Mouse (Mus musculus) spleen, adult 2 months (tissue): ENCODE results near the gene Gm44579. TPM values are rescaled to one million over a fixed set of nuclear protein-coding genes. Genes with fewer than 3 reads are reported as not detected.

Experiments
- DNase-seq, 2 experiments: peaks; one replicate each; pipeline versions ENCODE4 v3.0.0 to v3.0.0-alpha.2; 2012 to 2021; ENCODE audit warnings: low spot score in 2 of 2, low read depth in 1 of 2
- H3K27ac ChIP-seq: fragments of 200-500 bp; 2 replicates; pipeline ENCODE4 v1.5.1; 2012; ENCODE audit warnings: low read length, inconsistent platforms; ENCODE audit not compliant: insufficient read depth
- H3K27me3 ChIP-seq: fragments of 200-500 bp; 2 replicates; pipeline ENCODE4 v1.6.1; 2012; ENCODE audit warnings: mild to moderate bottlenecking, moderate library complexity, low read length, inconsistent platforms; ENCODE audit not compliant: control insufficient read depth, insufficient read depth
- H3K36me3 ChIP-seq: fragments of 200-500 bp; 2 replicates; pipeline ENCODE4 v1.6.1; 2012; ENCODE audit warnings: mild to moderate bottlenecking, low read length, inconsistent platforms; ENCODE audit not compliant: control insufficient read depth, insufficient read depth
- H3K4me1 ChIP-seq: fragments of 200-500 bp; 2 replicates; pipeline ENCODE4 v1.6.1; 2011; ENCODE audit warnings: inconsistent platforms; ENCODE audit not compliant: control insufficient read depth, insufficient read depth, insufficient read length
- H3K4me3 ChIP-seq: fragments of 200-500 bp; 2 replicates; pipeline ENCODE4 v1.5.1; 2011; ENCODE audit warnings: mild to moderate bottlenecking, inconsistent platforms; ENCODE audit not compliant: insufficient read depth, insufficient read length; ENCODE audit errors: extremely low read depth
- CTCF ChIP-seq: fragments of 200-500 bp; IDR thresholded peaks from 2 replicates; pipeline ENCODE4 v1.5.1; 2011; ENCODE audit warnings: mild to moderate bottlenecking, inconsistent platforms; ENCODE audit not compliant: insufficient read depth, insufficient read length, insufficient replicate concordance; ENCODE audit errors: extremely low read depth
- POLR2A ChIP-seq: fragments of 200-500 bp; IDR thresholded peaks from 2 replicates; pipeline ENCODE4 v1.6.1; 2011; ENCODE audit warnings: low read depth, low read length, inconsistent platforms
- WGBS: fragments of 180-500 bp; shearing (Covaris S2); methylation state at CpG from one replicate; pipeline ENCODE4 v1.1.7; 2018; 5-methylcytosine and 5-hydroxymethylcytosine counted together
- polyA plus RNA-seq: library from polyadenylated mRNA; depleted of rRNA; stranded (reverse); fragments of >200 nt; gene quantifications from 2 replicates; pipeline ENCODE4 v1.2.3, GENCODE M21; 2012; rRNA removed

The Gm44579 gene
- polyA plus RNA-seq = not detected in 2 replicates

DNA sequence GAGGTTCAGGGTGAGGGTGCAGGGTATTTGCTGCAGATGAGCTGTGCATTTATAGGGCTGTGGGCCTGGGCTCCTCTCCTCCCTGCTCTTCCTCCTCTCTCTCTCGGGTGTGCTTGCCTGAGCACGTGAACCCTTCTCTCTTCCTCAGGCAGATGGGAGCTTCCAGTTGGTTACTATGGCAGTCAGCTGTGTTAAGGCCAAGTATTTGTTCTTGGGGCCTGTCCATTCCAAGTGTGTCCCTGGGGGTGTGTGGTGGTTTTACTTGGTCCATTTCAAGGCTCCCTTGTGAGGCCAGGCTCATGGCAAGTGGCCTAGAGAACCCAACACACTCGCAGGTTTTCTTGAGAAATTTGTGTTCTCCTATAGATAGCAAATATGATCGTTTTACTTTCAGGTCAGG lies at the start of gene Gm44579, which contains the start of gene Olfr287:
Gene Gm44579, minus strand, starts transcription at position 101 of the 400 bp plus-strand sequence.
Gene Olfr287, minus strand, starts transcription at position 180 of the 400 bp plus-strand sequence.
- Histone ChIP-seq H3K36me3 (no peaks in the 10 kb centered on the region), H3K27ac (no peak within 1 kb of the TSS), H3K27me3 (no peaks in the 10 kb centered on the region), H3K4me3 (no peak within 1 kb of the TSS), H3K4me1 (no peaks in the 10 kb centered on the region)
- TF ChIP-seq POLR2A (no peak), CTCF (no peak)
- DNase-seq = no peak
- WGBS = 77% methylated on average over 4 of the region's 4 CpGs

DNA sequence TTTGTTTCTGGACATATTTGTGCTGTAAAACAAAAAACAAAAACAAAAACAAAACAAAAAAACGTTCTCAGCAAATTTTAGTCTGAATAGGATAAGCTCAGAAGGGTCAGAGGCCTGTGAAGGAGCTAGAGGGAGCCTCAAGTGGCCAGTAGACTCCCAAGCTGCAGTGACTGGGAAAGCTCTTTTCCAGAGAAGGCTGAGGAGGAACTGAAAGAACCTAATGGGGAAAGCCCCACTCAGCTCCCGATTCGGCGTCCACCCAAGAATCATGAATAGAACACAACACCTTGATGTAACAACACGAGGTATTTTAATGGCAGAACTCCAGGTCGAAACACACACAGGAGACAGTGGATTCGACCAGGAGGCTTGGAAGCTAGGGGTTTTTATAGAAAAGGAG lies 37.0 kb upstream of the Gm44579 start:
- TF ChIP-seq POLR2A = no peak
- no peak for TF ChIP-seq CTCF
- 84% methylated on average over 7 of the region's 7 CpGs for WGBS

DNA sequence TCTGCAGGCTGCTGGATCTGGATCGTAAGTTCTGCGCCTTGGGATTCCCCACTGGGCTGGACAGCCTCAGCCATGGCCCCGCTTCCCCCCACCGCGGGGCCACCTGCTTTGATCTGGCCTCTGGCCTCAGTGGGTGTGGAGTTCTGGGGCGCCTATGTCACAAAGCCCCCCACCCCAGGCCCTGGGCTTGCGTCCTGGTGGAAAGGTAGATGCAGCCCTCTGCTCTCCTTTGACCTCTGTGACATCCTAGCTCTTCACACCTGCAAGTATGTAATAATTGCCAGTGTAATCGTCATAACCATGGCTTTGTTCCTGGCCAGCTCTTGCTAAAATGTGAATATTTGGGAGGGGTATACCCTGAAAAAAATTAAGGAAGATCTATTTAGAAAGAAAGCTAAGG lies 36.4 kb upstream of the Gm44579 start, which contains the start of gene H1fnt:
Gene H1fnt, minus strand, starts transcription at position 101 of the 400 bp plus-strand sequence.
- no peak for TF ChIP-seq POLR2A
- TF ChIP-seq CTCF = no peak
- Histone ChIP-seq H3K4me3 (no peak within 1 kb of the TSS), H3K27ac (no peak within 1 kb of the TSS), H3K27me3 (no peaks in the 10 kb centered on the region), H3K4me1 (no peaks in the 10 kb centered on the region), H3K36me3 (no peaks in the 10 kb centered on the region)
- no peak for DNase-seq
- WGBS = 92% methylated on average over 8 of the region's 8 CpGs

More for the DNA sequence above, 37.0 kb upstream of the Gm44579 start:
- H3K4me1 ChIP-seq = no peaks in the 10 kb centered on the region
- H3K27ac ChIP-seq = no peak overlapping the region
- H3K36me3 ChIP-seq = no peaks in the 10 kb centered on the region
- H3K27me3 ChIP-seq = no peaks in the 10 kb centered on the region
- no peak overlapping the region for H3K4me3 ChIP-seq
- DNase-seq = no peak

DNA sequence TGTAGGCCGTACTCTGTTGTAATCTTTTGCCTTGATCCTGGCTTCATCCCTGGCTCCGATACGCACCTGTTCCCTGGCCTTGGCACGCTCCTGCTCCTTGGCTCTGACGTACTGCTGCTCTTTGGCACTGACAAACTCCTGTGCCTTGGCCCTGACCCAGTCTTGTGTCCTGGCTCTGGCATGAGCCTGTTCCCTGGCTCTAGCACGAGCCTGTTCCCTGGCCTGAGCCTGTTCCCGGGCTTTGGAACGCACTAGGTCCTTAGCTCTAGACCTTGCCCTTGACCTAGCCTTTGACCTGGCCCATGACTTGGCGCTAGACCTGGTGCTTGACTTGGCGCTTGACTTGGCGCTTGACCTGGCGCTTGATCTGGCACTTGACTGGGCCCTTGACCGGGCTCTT lies 35.5 kb upstream of the Gm44579 start:
- no peak overlapping the region for H3K27ac ChIP-seq
- 93% methylated on average over 13 of the region's 13 CpGs for WGBS
- H3K36me3 ChIP-seq = no peaks in the 10 kb centered on the region
- no peak for DNase-seq
- H3K4me1 ChIP-seq = no peaks in the 10 kb centered on the region
- no peak overlapping the region for H3K4me3 ChIP-seq
- TF ChIP-seq CTCF (no peak), POLR2A (no peak)
- H3K27me3 ChIP-seq = no peaks in the 10 kb centered on the region

DNA sequence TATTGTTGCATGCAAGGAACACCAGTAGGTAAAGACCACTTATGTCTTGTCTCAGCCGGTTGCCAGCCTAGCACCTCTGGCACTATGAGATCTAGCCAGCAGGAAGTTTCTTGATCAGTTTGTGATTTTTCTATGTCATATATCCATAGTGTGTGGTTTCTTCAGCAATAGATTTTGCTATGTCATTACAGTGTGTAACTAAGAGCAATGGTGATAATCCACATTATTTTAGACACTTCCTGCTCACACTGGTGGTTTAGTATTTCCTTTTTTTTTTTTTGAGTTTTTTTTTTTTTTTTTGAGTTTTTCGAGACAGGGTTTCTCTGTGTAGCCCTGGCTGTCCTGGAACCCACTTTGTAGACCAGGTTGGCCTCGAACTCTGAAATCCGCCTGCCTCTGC lies 14.7 kb upstream of the Gm44579 start:
- no peak for DNase-seq
- TF ChIP-seq CTCF = no peak
- TF ChIP-seq POLR2A = no peak
- 39% methylated on average over 4 of the region's 4 CpGs for WGBS
- Histone ChIP-seq H3K36me3 (no peaks in the 10 kb centered on the region), H3K27me3 (no peaks in the 10 kb centered on the region), H3K4me1 (no peaks in the 10 kb centered on the region), H3K27ac (no peak overlapping the region), H3K4me3 (no peak overlapping the region)

DNA sequence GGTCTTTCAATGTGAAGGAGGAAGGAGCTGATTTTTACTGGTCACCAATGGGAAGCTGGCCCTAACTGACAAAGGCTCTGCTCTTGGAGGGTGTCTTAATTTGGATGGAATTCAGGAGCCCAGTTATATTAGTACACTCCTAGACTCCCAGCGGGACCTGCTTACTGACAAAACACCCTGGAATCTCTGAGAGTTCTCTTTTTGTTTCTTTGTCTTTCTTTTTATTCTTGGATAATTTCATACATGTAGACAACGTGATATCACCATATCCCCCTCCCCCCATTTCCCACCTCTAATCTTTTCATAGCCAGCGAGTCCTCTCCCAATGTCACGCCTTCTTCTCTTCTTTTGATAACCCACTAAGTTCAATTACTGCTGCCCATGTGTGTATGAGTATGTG lies 13.6 kb upstream of the Gm44579 start, which contains the start of gene Olfr286:
Gene Olfr286, minus strand, starts transcription at position 101 of the 400 bp plus-strand sequence.
- no peaks in the 10 kb centered on the region for H3K27me3 ChIP-seq
- no peak within 1 kb of the TSS for H3K27ac ChIP-seq
- H3K4me3 ChIP-seq = no peak within 1 kb of the TSS
- no peaks in the 10 kb centered on the region for H3K4me1 ChIP-seq
- no peak for DNase-seq
- TF ChIP-seq CTCF (no peak), POLR2A (no peak)
- WGBS = 89% methylated on average over 4 of the region's 4 CpGs
- H3K36me3 ChIP-seq = no peaks in the 10 kb centered on the region

DNA sequence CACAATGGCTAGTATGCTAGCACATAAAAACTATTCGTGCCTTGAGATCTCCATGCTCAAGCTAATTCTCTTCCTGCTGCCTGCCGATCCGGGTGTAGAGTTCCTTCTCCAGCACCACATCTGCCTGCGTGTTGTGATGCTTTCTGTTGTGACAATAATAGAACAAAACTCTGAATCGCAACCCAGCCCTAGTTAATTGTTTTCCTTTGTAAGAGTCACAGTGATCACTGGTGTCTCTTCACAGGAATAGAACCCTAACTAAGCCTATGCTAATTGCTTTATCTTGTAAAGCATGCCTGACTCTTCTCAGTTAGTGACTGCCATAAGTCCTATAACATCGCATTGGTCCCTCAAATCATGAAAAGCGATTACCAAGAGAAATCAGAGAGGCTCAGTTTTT lies 5.3 kb upstream of the Gm44579 start:
- Histone ChIP-seq H3K4me3 (no peak overlapping the region), H3K4me1 (no peaks in the 10 kb centered on the region), H3K36me3 (no peaks in the 10 kb centered on the region), H3K27ac (no peak overlapping the region), H3K27me3 (no peaks in the 10 kb centered on the region)
- no peak for TF ChIP-seq CTCF
- no peak for TF ChIP-seq POLR2A
- 76% methylated on average over 7 of the region's 7 CpGs for WGBS
- no peak for DNase-seq
